Mouse (Mus musculus) brain, embryonic 14.5 days (tissue): ENCODE data around the gene Zfp980. TPM values are rescaled to one million over a fixed set of nuclear protein-coding genes. Genes with fewer than 3 reads are reported as not detected.
"Not testable (repeated sequence)": the region's sequence is repeated elsewhere in the genome, so short reads cannot be mapped to it uniquely, and the experiment has no call there.

Experiments used
- DNase-seq: peaks from one replicate; pipeline ENCODE4 v3.0.0-alpha.2; 2011; ENCODE audit warnings: low read depth
- polyA plus RNA-seq: library from polyadenylated mRNA; depleted of rRNA; stranded (reverse); fragments of >200 nt; gene quantifications from 2 replicates; pipeline ENCODE4 v1.2.3, GENCODE M21; 2012; rRNA removed

The Zfp980 gene
- polyA plus RNA-seq: not detected in 2 replicates

- not testable (repeated sequence) for DNase-seq
Measured at GRCm38 (mm10) chr4:145670385-145670784, at the start of gene Zfp980. TSS of gene Zfp980 (plus strand) at chr4:145670685.

- not testable (repeated sequence) for DNase-seq
Measured at GRCm38 (mm10) chr4:145640416-145641185, 29.9 kb upstream of the Zfp980 start.

DNA sequence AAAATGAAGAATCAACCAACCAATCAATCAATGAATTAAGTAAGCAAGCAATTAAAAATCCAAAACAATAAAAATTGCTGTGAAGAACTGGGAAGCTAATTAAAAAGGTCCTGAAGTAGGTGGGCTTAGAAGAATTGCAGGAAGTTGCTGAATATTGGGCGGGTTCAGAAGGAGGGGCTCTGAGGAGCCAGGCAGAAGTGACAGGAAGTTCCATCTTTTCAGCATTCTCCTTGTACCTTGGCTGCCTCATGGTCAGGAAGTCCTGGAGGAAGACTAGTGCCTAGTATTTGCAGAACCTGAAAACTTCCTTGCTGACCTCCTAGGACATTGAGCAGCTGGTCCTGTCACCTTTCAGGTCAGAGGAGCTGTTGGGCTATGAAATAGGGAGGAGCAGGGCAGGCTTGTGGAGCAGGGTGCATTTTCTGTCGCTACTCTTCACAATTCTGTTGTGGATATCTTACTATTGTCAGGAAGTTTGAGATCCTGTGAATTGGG is 3.8 kb downstream of the Zfp980 start:
- DNase-seq: not testable (repeated sequence)

DNA sequence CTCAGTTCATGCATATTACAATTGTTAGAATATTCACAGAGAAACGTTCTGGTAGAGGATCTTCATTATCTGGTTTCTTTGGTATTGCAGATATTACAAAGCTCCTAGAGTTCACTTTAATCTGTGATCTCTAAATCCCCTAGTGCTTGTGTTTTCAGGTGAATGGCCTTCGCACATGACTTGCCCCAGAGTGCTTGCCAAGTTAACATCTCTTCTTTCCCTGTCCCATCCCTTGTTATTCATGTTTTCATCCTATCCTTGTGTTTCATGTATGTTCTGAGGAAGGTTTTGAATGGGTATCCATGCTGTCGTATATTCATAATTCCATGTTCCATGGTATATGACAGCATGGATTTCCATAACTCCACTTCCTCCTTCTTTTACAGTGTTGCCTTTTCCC is 9.7 kb downstream of the Zfp980 start:
- DNase-seq: not testable (repeated sequence)

DNA sequence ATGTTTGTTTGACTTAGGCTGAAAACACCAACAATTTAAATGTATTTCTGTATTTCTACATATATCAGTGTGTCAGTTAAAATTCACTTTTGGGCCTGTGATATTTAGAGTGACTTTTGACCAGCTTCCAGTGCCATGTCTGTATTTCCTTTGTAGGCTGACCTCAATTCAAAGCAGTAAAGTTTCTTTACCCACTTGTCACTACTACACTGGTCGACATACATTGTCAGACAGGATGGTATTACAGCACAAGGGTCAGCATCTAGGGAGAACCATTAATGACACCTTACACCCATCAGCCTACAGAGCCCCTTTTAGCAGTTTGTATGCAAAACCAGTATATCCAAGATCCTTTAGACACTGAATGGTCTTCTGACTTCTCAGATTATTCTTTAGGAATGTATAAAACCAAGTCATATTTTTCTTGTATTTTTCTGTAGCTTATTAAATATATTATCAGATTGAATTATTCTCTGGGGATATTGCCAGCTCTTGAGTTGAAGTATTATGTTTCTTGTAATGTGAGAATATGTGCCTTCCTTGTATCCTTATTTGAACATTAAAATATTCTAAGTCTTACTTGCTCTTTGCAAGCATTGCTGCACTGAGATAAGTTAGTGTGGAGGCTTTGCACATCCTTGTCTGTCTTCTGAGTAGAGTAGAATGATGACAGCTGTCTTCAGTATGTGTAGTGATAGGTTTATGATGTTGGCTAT is 10.3 kb downstream of the Zfp980 start:
- DNase-seq: not testable (repeated sequence)

DNA sequence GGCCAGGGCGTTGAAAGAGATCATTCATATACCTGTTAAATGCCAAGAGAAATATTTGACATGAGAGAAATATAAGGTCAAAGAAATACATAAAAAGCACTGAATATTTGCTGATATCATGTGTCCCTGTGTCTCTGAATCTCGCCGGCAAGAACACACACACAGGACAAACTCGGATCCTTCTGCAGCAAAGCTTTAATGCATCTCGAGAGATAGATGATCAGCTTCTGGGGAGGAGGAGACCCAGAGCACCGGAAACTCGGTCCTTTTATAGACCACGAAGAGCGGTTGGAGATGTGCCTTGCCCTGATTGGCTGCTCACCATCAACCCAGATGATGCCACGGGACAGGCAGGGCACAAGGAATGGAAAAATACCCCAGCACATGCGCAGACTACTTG is 11.5 kb downstream of the Zfp980 start:
- DNase-seq: not testable (repeated sequence)

- DNase-seq: not testable (repeated sequence)
Measured at GRCm38 (mm10) chr4:145683024-145683766, 12.7 kb downstream of the Zfp980 start.

GRCm38 (mm10) chr4:145686061-145686460 is 15.6 kb downstream of the Zfp980 start:
- DNase-seq: not testable (repeated sequence)

- DNase-seq: peak; percentile 6
Measured at GRCm38 (mm10) chr4:145744935-145745644, 74.6 kb downstream of the Zfp980 start.

- not testable (repeated sequence) for DNase-seq
Measured at GRCm38 (mm10) chr4:145745645-145745991, 75.1 kb downstream of the Zfp980 start.

Other genes with a start within 250 kb of the Zfp980 start
- gene Zfp990, start 159.9 kb upstream of the Zfp980 start, polyA plus RNA-seq: 0.04 and 0.05 TPM in 2 replicates
- 0.08 and 0.13 TPM in 2 replicates for gene Gm13212, start 85.5 kb upstream of the Zfp980 start, polyA plus RNA-seq
- 0.14 and 0.18 TPM in 2 replicates for gene Zfp986, start 198.1 kb downstream of the Zfp980 start, polyA plus RNA-seq